Mouse (Mus musculus) C2C12 (cell line): ENCODE data around the gene Lcmt1. TPM values are rescaled to one million over a fixed set of nuclear protein-coding genes. Genes with fewer than 3 reads are reported as not detected.
A peak's percentile ranks its signal among the peaks of the same experiment; 100 is the strongest.

Experiments used
- H3K27me3 ChIP-seq: one replicate; pipeline ENCODE4 v1.6.1; 2011; ENCODE audit not compliant: control insufficient read depth, insufficient read depth, insufficient read length
- H3K36me3 ChIP-seq: one replicate; pipeline ENCODE4 v1.6.1; 2011; ENCODE audit not compliant: control insufficient read depth, insufficient read depth
- H3K4me3 ChIP-seq: one replicate; pipeline ENCODE4 v1.5.1; 2011; ENCODE audit warnings: mild to moderate bottlenecking, control low read depth; ENCODE audit not compliant: poor library complexity, insufficient read depth, severe bottlenecking
- H3K79me2 ChIP-seq: one replicate; pipeline ENCODE4 v1.6.1; 2011; ENCODE audit not compliant: control insufficient read depth, insufficient read depth
- H3K79me3 ChIP-seq: one replicate; pipeline ENCODE4 v1.6.1; 2011; ENCODE audit warnings: low read depth, control low read depth
- H3ac ChIP-seq: one replicate; pipeline ENCODE3; 2011; ENCODE audit warnings: low read depth; ENCODE audit not compliant: control insufficient read depth, insufficient read length
- CEBPB ChIP-seq: IDR thresholded peaks from one replicate; pipeline ENCODE4 v1.6.1; 2011; ENCODE audit warnings: low read depth, mild to moderate bottlenecking, control low read depth, moderate library complexity
- CTCF ChIP-seq: IDR thresholded peaks from one replicate; pipeline ENCODE4 v1.5.1; 2011; ENCODE audit not compliant: control insufficient read depth, insufficient read depth, insufficient read length
- FOSL1 ChIP-seq: IDR thresholded peaks from one replicate; pipeline ENCODE4 v1.8.0; 2011; ENCODE audit warnings: mild to moderate bottlenecking, low read length; ENCODE audit not compliant: poor library complexity, insufficient read depth, severe bottlenecking
- MAX ChIP-seq: IDR thresholded peaks from one replicate; pipeline ENCODE4 v1.6.1; 2011; ENCODE audit warnings: mild to moderate bottlenecking, control low read depth
- MYOD1 ChIP-seq: IDR thresholded peaks from one replicate; pipeline ENCODE4 v1.6.1; 2011; ENCODE audit warnings: low read depth; ENCODE audit not compliant: control insufficient read depth, insufficient read length
- MYOG ChIP-seq: IDR thresholded peaks from one replicate; pipeline ENCODE4 v1.6.1; 2011; ENCODE audit not compliant: control insufficient read depth, insufficient read length; ENCODE audit errors: extremely low read depth
- USF1 ChIP-seq: IDR thresholded peaks from one replicate; pipeline ENCODE4 v1.6.1; 2011; ENCODE audit warnings: low read depth, mild to moderate bottlenecking, control low read depth, moderate library complexity
- long read RNA-seq, 2 experiments: library from polyadenylated mRNA; unstranded; transcript quantifications; one replicate each; pipeline ENCODE4 v2.0.0; 2019 to 2020
- polyA plus RNA-seq: library from polyadenylated mRNA; unstranded; fragments of >200 nt; fragmentation: generic; extraction: Trizol; gene quantifications from one replicate; pipeline ENCODE4 v1.2.1, GENCODE M21; 2012; ENCODE audit warnings: missing spikeins

Lcmt1 gene
- 29.5 TPM for polyA plus RNA-seq
- long read RNA-seq, experiment 1, transcript Lcmt1-201 (11 exons, 1,369 nt), result major isoform, 22 of 30 reads
- long read RNA-seq, experiment 1, partial matches to known transcripts, result 4 of 30 reads
- long read RNA-seq, experiment 1, other reads (novel, unspliced or antisense), result 4 of 30 reads
- long read RNA-seq, experiment 2, transcript Lcmt1-201 (11 exons, 1,369 nt), result major isoform, 38 of 43 reads
- long read RNA-seq, experiment 2, partial matches to known transcripts, result 1 of 43 reads
- long read RNA-seq, experiment 2, other reads (novel, unspliced or antisense), result 4 of 43 reads

DNA sequence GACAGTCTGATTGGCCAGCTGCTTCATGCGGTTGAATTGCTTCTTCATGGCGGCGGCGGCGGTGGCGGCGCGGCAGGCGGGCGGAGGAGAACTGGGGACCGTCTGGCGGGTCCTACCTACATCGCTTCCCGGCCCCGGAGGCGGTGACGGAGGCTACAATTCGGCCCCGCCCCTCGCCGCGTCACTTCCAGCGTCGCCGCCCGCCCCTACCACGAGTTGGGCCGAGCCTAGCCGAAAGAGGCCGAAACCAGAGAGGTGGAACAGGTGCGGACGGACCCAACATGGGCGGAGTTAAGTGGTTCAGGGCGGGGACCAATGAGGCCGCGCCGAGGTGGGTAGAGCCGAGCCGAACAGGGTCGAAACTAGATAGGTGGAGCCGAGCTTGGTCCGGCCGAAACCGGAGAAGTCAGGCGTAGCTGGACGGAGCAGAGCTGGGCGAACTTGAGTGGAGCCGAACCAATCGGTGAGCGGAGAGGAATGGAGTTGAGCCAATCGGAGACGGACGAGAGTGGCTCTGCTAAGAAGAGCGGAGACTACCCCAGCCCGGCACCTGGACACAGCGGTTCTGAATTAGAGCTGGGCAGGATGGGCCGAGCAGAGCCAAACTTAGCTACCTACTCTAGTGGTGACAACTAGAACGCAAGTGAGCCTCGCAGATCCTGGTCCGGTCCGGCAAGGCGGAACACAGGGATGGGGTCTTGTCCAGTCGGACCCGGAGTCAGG, at the start of gene Lcmt1, which contains the start of gene Arhgap17:
Gene Lcmt1 (plus strand): TSS at position 26 of the 723 bp plus-strand sequence.
Gene Arhgap17 (minus strand): TSS at position 157 of the 723 bp plus-strand sequence.
- peak within 1 kb of the TSS; percentile 48 for H3K4me3 ChIP-seq
- peak within 1 kb of the TSS; percentile 75 for H3ac ChIP-seq
- peaks cover 33% of the 10 kb centered on the region for H3K79me3 ChIP-seq
- H3K36me3 ChIP-seq, result no peaks in the 10 kb centered on the region
- TF ChIP-seq CTCF, result no peak
- no peak for TF ChIP-seq FOSL1
- TF ChIP-seq CEBPB, result no peak
- TF ChIP-seq MYOG, result no peak
- no peak for TF ChIP-seq USF1
- peak; percentile 74 for TF ChIP-seq MYOD1
- TF ChIP-seq MAX, result no peak
- H3K79me2 ChIP-seq, result peaks cover 45% of the 10 kb centered on the region
- no peaks in the 10 kb centered on the region for H3K27me3 ChIP-seq

DNA sequence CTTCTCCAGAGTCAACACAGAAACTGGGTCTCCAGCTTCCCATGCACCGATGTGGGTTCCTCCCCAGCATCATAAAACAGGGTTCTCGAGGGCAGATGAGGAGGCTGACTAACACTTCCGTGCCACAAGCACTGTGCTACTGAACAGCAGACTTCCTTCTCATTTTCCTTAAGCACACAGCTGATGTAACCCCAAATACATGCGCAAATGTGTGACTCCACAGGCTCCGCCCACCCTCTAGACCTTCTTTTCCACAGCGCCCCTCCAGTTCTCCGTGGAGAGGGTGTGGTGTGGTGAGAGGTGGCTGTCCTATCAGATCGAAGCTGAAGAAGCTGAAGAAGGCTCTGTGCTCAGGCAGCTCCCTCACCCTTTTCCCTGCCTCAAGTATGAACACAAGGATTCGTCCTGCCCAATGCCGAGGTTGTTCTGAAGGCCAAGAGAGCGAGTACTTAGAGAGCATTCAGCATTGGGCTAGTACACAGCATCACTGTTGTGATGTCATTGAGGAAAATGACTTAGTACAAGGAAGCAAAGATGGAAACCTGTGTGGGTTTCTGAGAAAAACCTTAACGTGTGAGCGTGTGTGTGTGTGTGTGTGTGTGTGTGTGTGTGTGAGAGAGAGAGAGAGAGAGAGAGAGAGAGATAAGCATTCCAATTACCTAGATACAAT, 47.0 kb upstream of the Lcmt1 start:
- H3K4me3 ChIP-seq, result no peak overlapping the region
- no peak overlapping the region for H3ac ChIP-seq
- TF ChIP-seq CTCF (no peak), MAX (no peak), MYOG (no peak), FOSL1 (no peak), MYOD1 (no peak), USF1 (no peak), CEBPB (no peak)
- no peaks in the 10 kb centered on the region for H3K79me2 ChIP-seq
- H3K27me3 ChIP-seq, result no peaks in the 10 kb centered on the region
- peaks cover 41% of the 10 kb centered on the region for H3K36me3 ChIP-seq
- H3K79me3 ChIP-seq, result no peaks in the 10 kb centered on the region

DNA sequence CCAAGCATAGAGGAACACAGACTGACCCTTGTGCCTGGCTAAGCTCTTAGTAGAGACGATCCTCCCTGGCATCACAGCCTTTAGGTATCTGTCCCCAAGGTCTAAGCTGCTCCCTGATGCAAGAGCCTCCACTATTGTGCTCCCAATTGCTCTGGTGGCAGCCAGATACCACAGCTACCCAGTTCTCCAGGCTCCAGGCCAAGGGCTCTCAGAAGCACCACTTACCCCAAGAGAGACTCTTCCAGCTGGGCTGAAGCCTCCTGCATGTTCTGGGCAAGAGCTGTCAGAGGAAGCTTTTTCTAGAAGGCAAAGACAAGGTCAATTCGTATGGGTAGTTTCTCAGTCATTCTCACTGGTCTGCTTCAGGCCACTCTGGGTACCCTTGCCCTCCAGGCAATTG, 46.2 kb upstream of the Lcmt1 start:
- Histone ChIP-seq H3K36me3 (peaks cover 42% of the 10 kb centered on the region), H3ac (no peak overlapping the region), H3K4me3 (no peak overlapping the region), H3K79me2 (no peaks in the 10 kb centered on the region), H3K27me3 (no peaks in the 10 kb centered on the region), H3K79me3 (no peaks in the 10 kb centered on the region)
- TF ChIP-seq MYOD1, result no peak
- no peak for TF ChIP-seq FOSL1
- no peak for TF ChIP-seq CEBPB
- TF ChIP-seq MYOG, result no peak
- no peak for TF ChIP-seq MAX
- TF ChIP-seq CTCF, result no peak
- no peak for TF ChIP-seq USF1

DNA sequence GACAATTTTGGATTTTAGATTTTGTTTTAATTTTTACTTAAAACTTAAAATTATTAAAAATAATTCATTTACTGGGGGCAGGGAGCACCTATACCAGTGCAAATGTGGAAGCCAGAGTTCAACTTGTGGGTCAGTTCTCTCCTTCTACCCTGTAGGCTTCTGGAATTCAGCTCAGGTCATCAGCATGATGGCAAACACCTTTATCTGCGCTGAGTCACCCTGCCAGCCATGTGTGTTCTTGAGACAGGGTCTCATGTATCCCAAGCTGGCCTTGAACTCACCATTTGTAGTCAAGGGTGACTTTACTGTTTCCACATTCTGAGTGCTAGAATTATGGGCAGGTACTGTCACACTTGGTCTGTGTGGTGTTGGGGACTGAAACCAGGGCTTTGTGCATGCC, 45.5 kb upstream of the Lcmt1 start:
- H3ac ChIP-seq, result no peak overlapping the region
- peaks cover 38% of the 10 kb centered on the region for H3K36me3 ChIP-seq
- no peaks in the 10 kb centered on the region for H3K27me3 ChIP-seq
- TF ChIP-seq MAX (no peak), USF1 (no peak), MYOG (no peak), CEBPB (no peak), CTCF (no peak), FOSL1 (no peak), MYOD1 (no peak)
- no peaks in the 10 kb centered on the region for H3K79me3 ChIP-seq
- H3K79me2 ChIP-seq, result no peaks in the 10 kb centered on the region
- H3K4me3 ChIP-seq, result no peak overlapping the region

DNA sequence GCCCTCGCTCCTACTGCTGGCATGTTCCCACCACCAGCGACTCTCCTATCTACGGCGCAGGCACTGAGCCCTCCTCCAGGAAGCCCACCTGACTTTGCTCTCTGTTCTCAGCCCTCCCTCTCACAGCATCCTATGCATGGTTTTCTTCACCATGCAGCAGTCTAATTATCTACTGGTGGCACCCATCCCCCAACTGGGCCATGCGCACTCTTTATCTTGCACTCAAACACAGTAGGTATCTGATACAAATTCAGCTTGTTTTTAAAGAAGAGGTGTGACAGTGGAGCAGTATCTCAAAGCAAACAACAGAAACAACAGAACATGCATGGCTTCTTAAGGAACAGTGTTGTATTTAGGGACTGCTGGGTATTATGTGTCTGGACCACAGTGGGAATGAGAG, 43.5 kb upstream of the Lcmt1 start:
- no peak for TF ChIP-seq MYOD1
- no peak for TF ChIP-seq MAX
- TF ChIP-seq USF1, result no peak
- TF ChIP-seq FOSL1, result no peak
- TF ChIP-seq CTCF, result no peak
- TF ChIP-seq MYOG, result no peak
- no peak for TF ChIP-seq CEBPB
- H3K4me3 ChIP-seq, result no peak overlapping the region
- H3K36me3 ChIP-seq, result peaks cover 32% of the 10 kb centered on the region
- no peaks in the 10 kb centered on the region for H3K79me2 ChIP-seq
- no peak overlapping the region for H3ac ChIP-seq
- no peaks in the 10 kb centered on the region for H3K79me3 ChIP-seq
- H3K27me3 ChIP-seq, result no peaks in the 10 kb centered on the region
